Mouse (Mus musculus) neural tube, embryonic 14.5 days (tissue): ENCODE data around the gene Nav1. TPM values are rescaled to one million over a fixed set of nuclear protein-coding genes. Genes with fewer than 3 reads are reported as not detected.

Source experiments
- ATAC-seq: fragments of 200-750 bp; cut with Nextera tagmentation; 2 replicates; pipeline ENCODE4 v1.8.0; 2017; ENCODE audit warnings: low read depth, mild to moderate bottlenecking, moderate TSS enrichment, moderate library complexity
- H3K27ac ChIP-seq: fragments of 300-500 bp; sonication (generic); 2 replicates; pipeline ENCODE4 v1.5.1; 2014; ENCODE audit warnings: low read depth, mild to moderate bottlenecking, control low read depth, low read length, moderate library complexity, mixed read lengths
- H3K27me3 ChIP-seq: fragments of 300-500 bp; sonication (generic); 2 replicates; pipeline ENCODE4 v1.6.1; 2014; ENCODE audit warnings: low read length; ENCODE audit not compliant: control insufficient read depth, insufficient read depth
- H3K36me3 ChIP-seq: fragments of 300-500 bp; sonication (generic); 2 replicates; pipeline ENCODE4 v1.6.1; 2014; ENCODE audit warnings: low read length, mixed read lengths; ENCODE audit not compliant: control insufficient read depth, insufficient read depth
- H3K4me1 ChIP-seq: fragments of 300-500 bp; sonication (generic); 2 replicates; pipeline ENCODE4 v1.6.1; 2014; ENCODE audit warnings: low read length; ENCODE audit not compliant: control insufficient read depth, insufficient read depth
- H3K4me2 ChIP-seq: fragments of 300-500 bp; sonication (generic); 2 replicates; pipeline ENCODE4 v1.6.1; 2014; ENCODE audit warnings: mild to moderate bottlenecking, low read depth, low read length, control low read depth
- H3K4me3 ChIP-seq: fragments of 300-500 bp; sonication (generic); 2 replicates; pipeline ENCODE4 v1.5.1; 2014; ENCODE audit warnings: low read depth, low read length, control low read depth, mixed read lengths
- H3K9ac ChIP-seq: fragments of 300-500 bp; sonication (generic); replicated peaks from 2 replicates; pipeline ENCODE4 v1.6.1; 2014; ENCODE audit warnings: low read depth, mild to moderate bottlenecking, control low read depth, low read length, mixed read lengths
- H3K9me3 ChIP-seq: fragments of 300-500 bp; sonication (generic); 2 replicates; pipeline ENCODE4 v1.6.1; 2016; ENCODE audit warnings: low read length; ENCODE audit not compliant: control insufficient read depth
- WGBS: fragments of 180-500 bp; shearing (Covaris S2); extraction: QIAGEN DNeasy Blood & Tissue Kit; methylation state at CpG from one replicate; pipeline ENCODE4 v1.1.7; 2014; 5-methylcytosine and 5-hydroxymethylcytosine counted together
- microRNA-seq: library from miRNA; unstranded; fragments of <30 nt; microRNA quantifications from one replicate; pipeline ENCODE4, GENCODE M21; 2016
- polyA plus RNA-seq: library from polyadenylated mRNA; unstranded; fragments of >200 nt; fragmentation: Nextera tagmentation; extraction: Ambion mirVana; gene quantifications from 2 replicates; pipeline ENCODE4 v1.2.1, GENCODE M21; 2014

Nav1 gene
- polyA plus RNA-seq, 1 experiment from 2014 or later: 64.9 TPM

DNA sequence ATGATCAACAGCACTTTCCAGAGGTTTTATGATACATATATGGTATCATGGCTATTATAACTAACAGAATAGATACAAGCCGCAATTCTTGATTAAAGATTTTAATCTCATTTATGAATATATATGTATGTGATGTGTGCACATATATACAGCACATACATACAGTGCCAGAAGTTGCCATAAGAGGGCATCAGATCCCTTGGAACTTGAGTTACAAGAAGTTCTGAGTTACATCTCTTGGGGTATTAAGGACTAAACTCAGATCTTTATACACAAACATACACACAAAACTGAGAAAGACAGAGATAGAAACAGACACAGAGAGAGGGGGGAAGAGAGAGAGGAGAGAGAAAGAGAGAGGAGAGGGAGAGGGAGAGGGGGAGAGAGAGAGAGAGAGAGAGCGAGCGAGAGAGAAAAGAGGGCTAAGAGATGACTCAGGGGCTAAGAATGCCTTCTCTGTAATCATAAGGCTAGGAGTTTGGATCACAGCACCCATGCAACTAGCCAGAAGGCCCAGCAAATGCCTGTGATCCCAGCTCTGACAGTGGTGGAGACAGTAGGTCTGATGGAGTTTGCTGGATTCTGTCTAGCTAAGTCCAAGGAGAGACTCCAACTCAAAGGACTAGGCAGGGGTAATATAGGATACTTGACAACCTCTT is 205.5 kb downstream of the Nav1 start:
- H3K4me2 ChIP-seq: no peak overlapping the region
- H3K9me3 ChIP-seq: no peaks in the 10 kb centered on the region
- H3K4me3 ChIP-seq: no peak overlapping the region
- no peak for ATAC-seq
- no peak overlapping the region for H3K27ac ChIP-seq
- H3K27me3 ChIP-seq: no peaks in the 10 kb centered on the region
- H3K4me1 ChIP-seq: no peaks in the 10 kb centered on the region
- 94% methylated on average over 3 of the region's 3 CpGs for WGBS
- H3K9ac ChIP-seq: no peak overlapping the region
- peaks cover 85% of the 10 kb centered on the region for H3K36me3 ChIP-seq

DNA sequence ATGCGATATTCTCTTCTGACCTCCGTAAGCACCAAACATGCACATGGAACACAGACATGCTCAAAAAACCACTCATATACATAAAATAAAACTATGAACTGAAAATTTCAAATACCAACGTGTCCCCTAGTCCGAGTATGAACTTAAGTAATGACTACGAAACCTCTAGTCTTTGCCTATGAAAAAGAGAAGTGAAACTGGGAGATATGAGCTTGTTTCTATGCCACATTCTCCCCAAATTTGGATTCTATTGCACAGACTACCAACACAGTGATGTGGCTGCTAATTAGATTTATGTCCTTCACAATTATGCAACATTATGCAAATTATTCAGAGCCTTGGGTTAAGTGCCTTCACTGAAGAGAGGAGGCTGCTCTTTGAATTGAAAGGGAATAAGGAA is 207.6 kb downstream of the Nav1 start:
- H3K27me3 ChIP-seq: no peaks in the 10 kb centered on the region
- no peak overlapping the region for H3K4me3 ChIP-seq
- no peak overlapping the region for H3K27ac ChIP-seq
- H3K4me2 ChIP-seq: no peak overlapping the region
- no peaks in the 10 kb centered on the region for H3K4me1 ChIP-seq
- ATAC-seq: no peak
- WGBS: 96% methylated on average over 5 of the region's 5 CpGs
- H3K9me3 ChIP-seq: no peaks in the 10 kb centered on the region
- peaks cover 78% of the 10 kb centered on the region for H3K36me3 ChIP-seq
- H3K9ac ChIP-seq: no peak overlapping the region

DNA sequence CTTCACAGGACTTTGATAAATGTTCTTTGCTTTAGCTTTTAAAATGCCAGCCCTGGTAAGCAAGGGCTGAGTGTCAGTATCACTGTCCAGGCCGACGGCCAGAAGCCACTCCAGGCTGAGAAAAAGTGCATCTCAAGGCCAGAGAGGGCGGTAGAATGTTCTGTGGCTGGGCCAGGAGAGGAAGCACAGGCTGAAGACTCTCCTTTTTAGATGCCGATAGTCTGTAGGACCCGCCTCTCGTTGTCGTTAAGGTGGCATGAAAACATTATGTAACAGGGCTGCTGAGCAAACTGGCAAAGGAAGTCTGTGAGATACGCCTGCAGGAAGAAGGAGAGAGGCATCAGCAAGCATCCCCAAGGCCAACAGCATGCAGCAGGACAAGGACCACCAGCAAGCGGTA is 221.9 kb downstream of the Nav1 start:
- no peak overlapping the region for H3K4me2 ChIP-seq
- H3K4me3 ChIP-seq: no peak overlapping the region
- H3K27ac ChIP-seq: no peak overlapping the region
- no peak for ATAC-seq
- peaks cover 69% of the 10 kb centered on the region for H3K36me3 ChIP-seq
- no peaks in the 10 kb centered on the region for H3K9me3 ChIP-seq
- WGBS: 92% methylated on average over 9 of the region's 9 CpGs
- H3K4me1 ChIP-seq: no peaks in the 10 kb centered on the region
- H3K27me3 ChIP-seq: no peaks in the 10 kb centered on the region
- H3K9ac ChIP-seq: no peak overlapping the region

Small RNA genes lying within 50 kb of the gene (microRNA-seq; reads per million reads assigned to microRNA genes)
- gene Mir1231: 2.3 reads per million

Other genes starting within 250 kb of the Nav1 start
- gene Shisa4, start 232.1 kb downstream of the Nav1 start, polyA plus RNA-seq: 59.6 and 75.5 TPM in 2 replicates
- 127 and 156 TPM in 2 replicates for gene Ipo9, start 176.8 kb downstream of the Nav1 start, polyA plus RNA-seq
- gene Csrp1, start 112.8 kb upstream of the Nav1 start, polyA plus RNA-seq: 11.7 and 17.9 TPM in 2 replicates
- 38.4 and 40.2 TPM in 2 replicates for gene Phlda3, start 158.8 kb upstream of the Nav1 start, polyA plus RNA-seq
- 3.2 and 3.4 TPM in 2 replicates for gene Tnni1, start 172.1 kb upstream of the Nav1 start, polyA plus RNA-seq
- 0.35 and 0.66 TPM in 2 replicates for gene Lad1, start 211.3 kb upstream of the Nav1 start, polyA plus RNA-seq
- 2.1 TPM in 1 of 2 replicates, not detected in the other for gene Tnnt2, start 229.1 kb upstream of the Nav1 start, polyA plus RNA-seq